Mouse (Mus musculus) megakaryocyte, embryonic 14.5 days (primary cell): Measurements from ENCODE around the gene Mcts2.

Source experiments
- FLI1 ChIP-seq: IDR thresholded peaks from 2 replicates; pipeline ENCODE4 v1.6.1; 2012; ENCODE audit warnings: low read length, inconsistent platforms, mixed read lengths
- GATA1 ChIP-seq: IDR thresholded peaks from 3 replicates; pipeline ENCODE4 v1.6.1; 2012; ENCODE audit warnings: mixed read lengths, low read length, inconsistent platforms, borderline replicate concordance

- TF ChIP-seq GATA1 (no peak), FLI1 (no peak)
Measured at GRCm38 (mm10) chr2:152686399-152686798, 436 bp upstream of the Mcts2 start.
